Mouse (Mus musculus) skeletal muscle tissue, postnatal 0 days (tissue): Measurements from ENCODE around the gene Krt35. TPM values are rescaled to one million over a fixed set of nuclear protein-coding genes. Genes with fewer than 3 reads are reported as not detected.

ENCODE experiments used
- polyA plus RNA-seq: library from polyadenylated mRNA; unstranded; fragments of >200 nt; fragmentation: Nextera tagmentation; extraction: Ambion mirVana; gene quantifications from 2 replicates; pipeline ENCODE4 v1.2.1, GENCODE M21; 2015

The Krt35 gene
- polyA plus RNA-seq, result 0.07 TPM in 1 of 2 replicates, not detected in the other

DNA sequence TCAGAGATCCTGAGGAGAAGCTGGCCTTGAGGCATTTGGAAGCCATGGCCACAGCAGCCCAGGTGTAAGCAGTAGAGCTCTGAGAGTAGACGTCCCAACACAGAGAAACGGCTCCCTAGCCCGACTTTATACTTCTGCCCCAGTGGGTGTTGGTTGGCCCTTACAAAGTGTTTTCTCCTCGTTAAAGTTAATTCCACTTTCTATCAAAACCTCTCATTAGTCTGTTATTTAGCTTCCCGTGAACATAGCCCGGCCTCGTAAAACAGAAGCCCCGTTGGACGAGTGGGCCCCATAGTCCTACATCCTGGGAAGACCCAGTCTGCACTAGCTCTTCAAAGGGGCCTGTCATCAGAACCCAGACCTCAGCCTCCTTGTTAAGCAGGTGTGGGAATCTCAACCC, at the start of gene Krt35:
Gene Krt35, minus strand, starts transcription at position 101 of the 400 bp plus-strand sequence.

DNA sequence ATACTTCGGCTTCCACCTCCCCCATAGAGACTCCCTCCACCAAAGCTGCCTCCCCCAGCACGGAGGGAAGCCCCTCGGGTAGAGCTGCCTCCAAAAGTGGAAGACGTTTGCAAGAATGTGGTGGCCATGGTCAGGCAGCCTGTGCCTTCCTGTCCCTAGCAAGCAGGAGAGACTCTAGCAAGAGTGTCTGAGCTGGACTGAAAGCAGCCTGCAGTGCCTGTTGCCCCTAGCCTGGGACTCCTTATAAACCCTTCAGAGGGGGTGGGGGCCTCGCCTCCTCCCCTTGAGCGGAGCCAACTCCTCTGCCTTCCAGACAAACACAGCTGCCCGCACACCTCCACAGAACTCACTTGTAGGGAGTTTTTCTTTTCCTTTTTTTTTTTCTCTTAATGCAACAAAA, 39.7 kb upstream of the Krt35 start, which contains the start of gene Krt15:
Gene Krt15, minus strand, starts transcription at position 198 of the 400 bp plus-strand sequence.

DNA sequence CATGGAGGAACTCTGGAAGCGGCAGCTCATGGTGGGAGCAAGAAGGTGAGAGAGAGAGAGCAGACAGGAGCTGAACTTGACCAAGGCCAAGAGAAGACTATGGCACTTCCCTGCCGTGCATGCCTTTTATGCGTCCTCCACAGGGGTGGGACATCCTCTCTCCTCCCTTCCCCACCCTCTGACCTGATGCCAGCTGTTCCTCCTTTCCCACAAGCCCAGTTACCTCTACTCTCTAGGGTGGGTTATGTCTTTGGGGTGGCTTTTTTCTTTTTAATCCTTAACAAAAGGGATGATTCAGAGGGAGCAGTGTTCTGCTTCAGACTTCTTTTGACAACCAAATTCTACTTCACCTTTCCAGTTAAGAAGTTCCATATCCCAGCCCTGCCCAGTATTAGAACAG, 25.4 kb upstream of the Krt35 start, which contains the start of gene Krt13:
Gene Krt13, minus strand, starts transcription at position 101 of the 400 bp plus-strand sequence.

DNA sequence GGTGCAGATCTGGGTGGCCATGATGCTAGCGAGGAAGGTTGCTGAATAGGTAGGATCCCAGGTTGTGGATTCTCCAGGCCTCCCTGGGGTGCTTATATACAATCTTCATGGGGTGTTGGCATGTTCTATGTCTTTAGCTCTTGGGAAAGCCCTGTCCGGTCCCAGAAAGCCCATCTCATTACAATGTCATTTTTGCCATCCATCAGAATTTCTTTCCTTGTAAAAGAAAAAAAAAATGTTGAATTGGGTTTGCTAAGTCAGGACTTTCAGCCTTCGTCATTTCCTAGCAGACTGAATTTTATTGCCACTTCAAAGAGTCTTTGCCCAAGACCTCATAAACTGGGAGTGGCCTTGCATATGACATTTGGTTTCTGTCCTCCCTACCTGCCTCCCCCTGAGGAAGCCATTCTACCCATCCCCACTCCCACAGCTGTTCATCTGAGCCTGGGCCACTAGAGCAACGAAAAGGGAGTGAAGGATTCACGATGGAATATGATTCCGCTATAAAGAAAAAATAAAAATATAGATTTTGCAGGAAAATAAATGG, 9.6 kb upstream of the Krt35 start, which contains the start of gene Krt36:
Gene Krt36, minus strand, starts transcription at position 51 of the 547 bp plus-strand sequence.

DNA sequence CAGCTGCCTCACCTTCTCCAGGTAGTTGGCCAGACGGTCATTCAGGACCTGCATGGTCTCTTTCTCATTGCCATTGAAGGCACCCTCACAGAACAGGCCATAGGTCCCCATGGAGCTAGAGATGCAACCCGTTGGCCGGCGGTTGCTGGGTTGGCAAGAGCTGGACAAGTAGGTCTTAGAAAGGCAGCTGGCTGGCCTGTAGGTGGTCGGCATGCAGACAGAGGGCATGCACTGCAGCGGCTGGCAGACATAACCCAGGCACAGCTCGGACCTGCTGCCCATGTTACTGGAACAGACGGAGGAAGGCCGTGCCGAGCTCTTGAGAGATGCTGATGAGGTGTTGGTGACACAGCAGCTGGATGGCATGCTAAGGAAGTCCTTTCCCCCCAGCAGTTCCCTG, 8.2 kb downstream of the Krt35 start, which contains the start of gene Krt32:
Gene Krt32, minus strand, starts transcription at position 366 of the 400 bp plus-strand sequence.

DNA sequence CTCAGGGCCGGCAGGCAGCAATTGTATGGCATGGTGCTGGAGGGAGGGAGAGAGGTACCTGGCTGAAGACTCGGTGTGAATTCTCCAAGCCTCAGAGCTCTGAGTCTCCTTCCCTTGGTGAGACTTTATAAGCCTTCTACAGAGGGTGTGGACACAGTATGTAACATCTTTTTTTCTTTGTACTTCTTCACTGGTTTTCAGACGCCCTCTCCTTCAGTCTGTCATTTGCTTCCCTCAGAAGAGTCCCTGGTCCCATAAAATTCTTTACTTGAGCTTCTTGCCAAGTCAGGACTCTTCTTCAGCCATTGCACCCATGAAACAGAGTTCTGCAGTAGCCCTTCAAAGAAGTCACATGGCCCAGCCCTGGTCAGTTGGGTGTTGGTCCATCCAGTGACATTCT, 45.6 kb downstream of the Krt35 start, which contains the start of gene Krt31:
Gene Krt31, minus strand, starts transcription at position 101 of the 400 bp plus-strand sequence.

Other genes starting within 250 kb of the Krt35 start
- gene Krtap4-16, start 244.6 kb downstream of the Krt35 start, polyA plus RNA-seq, result not detected in 2 replicates
- not detected in 2 replicates for gene Gm11568, start 238.3 kb downstream of the Krt35 start, polyA plus RNA-seq
- gene Gm11559, start 231.8 kb downstream of the Krt35 start, polyA plus RNA-seq, result not detected in 2 replicates
- gene Krtap9-1, start 222.9 kb downstream of the Krt35 start, polyA plus RNA-seq, result not detected in 2 replicates
- not detected in 2 replicates for gene Gm11567, start 217.1 kb downstream of the Krt35 start, polyA plus RNA-seq
- gene Krtap31-1, start 188.3 kb downstream of the Krt35 start, polyA plus RNA-seq, result not detected in 2 replicates
- gene Gm11565, start 181.5 kb downstream of the Krt35 start, polyA plus RNA-seq, result not detected in 2 replicates
- not detected in 2 replicates for gene Krtap31-2, start 159.9 kb downstream of the Krt35 start, polyA plus RNA-seq
- gene Krtap9-5, start 147.8 kb downstream of the Krt35 start, polyA plus RNA-seq, result not detected in 2 replicates
- gene Krtap29-1, start 117.2 kb downstream of the Krt35 start, polyA plus RNA-seq, result not detected in 2 replicates
- gene Krtap16-1, start 109.6 kb downstream of the Krt35 start, polyA plus RNA-seq, result not detected in 2 replicates
- gene Krtap17-1, start 102.2 kb downstream of the Krt35 start, polyA plus RNA-seq, result 0.35 TPM in 1 of 2 replicates, not detected in the other
- not detected in 2 replicates for gene Krt33a, start 80.0 kb downstream of the Krt35 start, polyA plus RNA-seq
- 1.1 and 1.4 TPM in 2 replicates for gene Krt33b, start 66.4 kb downstream of the Krt35 start, polyA plus RNA-seq
- not detected in 2 replicates for gene Krt34, start 54.7 kb downstream of the Krt35 start, polyA plus RNA-seq
- gene Krt31, start 45.7 kb downstream of the Krt35 start, polyA plus RNA-seq, result 0.22 and 0.33 TPM in 2 replicates
- gene Krt32, start 8.0 kb downstream of the Krt35 start, polyA plus RNA-seq, result not detected in 2 replicates
- not detected in 2 replicates for gene Krt36, start 9.4 kb upstream of the Krt35 start, polyA plus RNA-seq
- gene Krt13, start 25.3 kb upstream of the Krt35 start, polyA plus RNA-seq, result not detected in 2 replicates
- 19.8 TPM in 1 of 2 replicates, not detected in the other for gene Krt15, start 39.7 kb upstream of the Krt35 start, polyA plus RNA-seq
- gene Krt19, start 52.4 kb upstream of the Krt35 start, polyA plus RNA-seq, result 0.55 and 0.63 TPM in 2 replicates
- not detected in 2 replicates for gene Krt9, start 97.0 kb upstream of the Krt35 start, polyA plus RNA-seq
- 0.09 and 68.1 TPM in 2 replicates for gene Krt14, start 111.3 kb upstream of the Krt35 start, polyA plus RNA-seq
- gene Krt16, start 152.7 kb upstream of the Krt35 start, polyA plus RNA-seq, result 0.69 TPM in 1 of 2 replicates, not detected in the other
- 15.6 TPM in 1 of 2 replicates, not detected in the other for gene Krt17, start 164.8 kb upstream of the Krt35 start, polyA plus RNA-seq
- not detected in 2 replicates for gene Krt42, start 173.6 kb upstream of the Krt35 start, polyA plus RNA-seq
- 1,439 and 1,728 TPM in 2 replicates for gene Eif1, start 223.6 kb upstream of the Krt35 start, polyA plus RNA-seq
- 0.44 TPM in 1 of 2 replicates, not detected in the other for gene Gast, start 238.2 kb upstream of the Krt35 start, polyA plus RNA-seq